Mouse (Mus musculus): Measurements from ENCODE around the gene Hpf1.

GRCm38 (mm10) chr8:60889843-60890519 lies at the start of gene Hpf1:
- no peak for TF ChIP-seq CTCF (IDR thresholded peaks at IDR 0.05; ENCODE audit: control insufficient read depth, insufficient read depth, insufficient read length)
- TF ChIP-seq MYOD1 (IDR thresholded peaks at IDR 0.05; ENCODE audit: control insufficient read depth, insufficient read length, low read depth), result no peak
- no peak for TF ChIP-seq MAX (IDR thresholded peaks at IDR 0.05)
- no peak for TF ChIP-seq USF1 (IDR thresholded peaks at IDR 0.05; ENCODE audit: low read depth)
- no peak for TF ChIP-seq MYOG (IDR thresholded peaks at IDR 0.05; ENCODE audit: control insufficient read depth, extremely low read depth, insufficient read length)
- TF ChIP-seq CEBPB (IDR thresholded peaks at IDR 0.05; ENCODE audit: low read depth), result no peak
- TF ChIP-seq FOSL1 (IDR thresholded peaks at IDR 0.05; ENCODE audit: insufficient read depth, low read length, poor library complexity, severe bottlenecking), result no peak

Measured in C2C12 (cell line).